Mouse (Mus musculus) liver, adult 2 months (tissue): ENCODE data around the gene Chrm1.

Source experiments
- CTCF ChIP-seq: fragments of 200-500 bp; IDR thresholded peaks from 2 replicates; pipeline ENCODE4 v1.5.1; 2011; ENCODE audit warnings: low read depth, low read length, control low read depth
- POLR2A ChIP-seq: fragments of 200-500 bp; IDR thresholded peaks from 2 replicates; pipeline ENCODE4 v1.6.1; 2011; ENCODE audit warnings: low read length, control low read depth; ENCODE audit not compliant: insufficient read depth; ENCODE audit errors: extremely low read depth

- no peak for TF ChIP-seq POLR2A
- TF ChIP-seq CTCF, result no peak
Observed at GRCm38 (mm10) chr19:8721378-8721777, 57.8 kb downstream of the Chrm1 start.
